Mouse (Mus musculus) heart, adult 2 months (tissue): Measurements from ENCODE around the gene Gm49721.
"Not testable (repeated sequence)": the region's sequence is repeated elsewhere in the genome, so short reads cannot be mapped to it uniquely, and the experiment has no call there.

ENCODE experiments used
- EP300 ChIP-seq: fragments of 200-500 bp; IDR thresholded peaks from 2 replicates; pipeline ENCODE4 v1.6.1; 2011; ENCODE audit warnings: low read depth, low read length, control low read depth; ENCODE audit not compliant: insufficient read depth
- POLR2A ChIP-seq: fragments of 200-500 bp; IDR thresholded peaks from 2 replicates; pipeline ENCODE4 v1.6.1; 2011; ENCODE audit warnings: mild to moderate bottlenecking, low read depth, low read length, control low read depth; ENCODE audit not compliant: insufficient read depth

DNA sequence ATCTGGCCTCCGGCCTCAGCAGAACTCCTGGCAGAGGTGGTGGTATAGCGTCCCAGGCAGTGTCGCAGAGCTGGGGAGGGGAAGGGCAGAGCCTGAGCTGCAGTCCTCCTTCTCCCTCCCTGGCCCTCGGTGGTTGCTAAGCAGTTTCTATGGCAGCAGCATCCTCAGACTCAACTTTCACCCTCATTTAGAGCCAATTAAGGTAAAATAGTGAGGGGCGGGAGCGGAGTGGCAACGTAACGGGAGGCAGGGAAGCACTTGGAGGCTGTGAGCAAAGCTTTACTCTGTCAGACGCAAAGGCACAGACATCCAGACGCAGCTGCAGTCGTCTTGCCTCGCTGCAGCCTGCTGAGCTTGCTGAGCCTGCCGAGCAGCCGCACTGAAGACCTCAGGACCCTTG, 46.6 kb downstream of the Gm49721 start, which contains the start of gene Gm1604a:
- TF ChIP-seq POLR2A, EP300: not testable (repeated sequence)
